Mouse (Mus musculus): ENCODE data around the gene Exo5. TPM values are rescaled to one million over a fixed set of nuclear protein-coding genes. Genes with fewer than 3 reads are reported as not detected.

Gene Exo5
- polyA plus RNA-seq, 1 experiment = 9.4 TPM

GRCm38 (mm10) chr4:120890754-120891440 is 33.9 kb downstream of the Exo5 start:
- no peaks in the 10 kb centered on the region for H3K27me3 ChIP-seq (ENCODE audit: control insufficient read depth, insufficient read depth, low read length)
- peak overlapping the region; percentile 89 for H3K27ac ChIP-seq (ENCODE audit: insufficient read depth, low read length)
- DNase-seq = peak; percentile 89 to 97
- peaks cover 85% of the 10 kb centered on the region for H3K4me1 ChIP-seq (ENCODE audit: control insufficient read depth, insufficient read depth, low read length)
- no peak overlapping the region for H3K4me3 ChIP-seq (replicated peaks; ENCODE audit: insufficient read depth, low read depth, low read length)
- 20% methylated on average over 11 of the region's 11 CpGs for WGBS
- TF ChIP-seq POLR2A (IDR thresholded peaks at IDR 0.05; ENCODE audit: borderline replicate concordance, insufficient read depth, low read length) = peak; percentile 25; the same call in 1 of the 2 replicates
- TF ChIP-seq CTCF (IDR thresholded peaks at IDR 0.05; ENCODE audit: borderline replicate concordance, insufficient read depth, low read depth, low read length) = 0 out of 2 replicates have a peak, but pooled peaks have one; percentile 19

- TF ChIP-seq POLR2A (IDR thresholded peaks at IDR 0.05; ENCODE audit: borderline replicate concordance, insufficient read depth, low read length) (no peak), CTCF (IDR thresholded peaks at IDR 0.05; ENCODE audit: borderline replicate concordance, insufficient read depth, low read depth, low read length) (no peak)
These were observed 35.9 kb downstream of the Exo5 start for GRCm38 (mm10) chr4:120888884-120889283.

GRCm38 (mm10) chr4:120887381-120888112 is 37.3 kb downstream of the Exo5 start:
- Histone ChIP-seq H3K27ac (ENCODE audit: insufficient read depth, low read length) (0 out of 2 replicates have a peak overlapping the region, but pooled peaks have one; percentile 2), H3K27me3 (ENCODE audit: control insufficient read depth, insufficient read depth, low read length) (no peaks in the 10 kb centered on the region), H3K4me1 (ENCODE audit: control insufficient read depth, insufficient read depth, low read length) (peaks cover 61% of the 10 kb centered on the region), H3K4me3 (replicated peaks; ENCODE audit: insufficient read depth, low read depth, low read length) (no peak overlapping the region)
- peak; percentile 76 to 81 for DNase-seq
- TF ChIP-seq POLR2A (IDR thresholded peaks at IDR 0.05; ENCODE audit: borderline replicate concordance, insufficient read depth, low read length) = no peak
- peak; percentile 63; the same call in 1 of the 2 replicates for TF ChIP-seq CTCF (IDR thresholded peaks at IDR 0.05; ENCODE audit: borderline replicate concordance, insufficient read depth, low read depth, low read length)
- 18% methylated on average over 8 of the region's 8 CpGs for WGBS

More at GRCm38 (mm10) chr4:120888884-120889283, 35.9 kb downstream of the Exo5 start:
- peaks cover 70% of the 10 kb centered on the region for H3K4me1 ChIP-seq (ENCODE audit: control insufficient read depth, insufficient read depth, low read length)
- 22% methylated on average over 8 of the region's 8 CpGs for WGBS
- H3K27me3 ChIP-seq (ENCODE audit: control insufficient read depth, insufficient read depth, low read length) = no peaks in the 10 kb centered on the region
- peak; percentile 45 to 47 for DNase-seq
- H3K27ac ChIP-seq (ENCODE audit: insufficient read depth, low read length) = peak overlapping the region; percentile 76
- H3K4me3 ChIP-seq (replicated peaks; ENCODE audit: insufficient read depth, low read depth, low read length) = no peak overlapping the region

- TF ChIP-seq POLR2A (IDR thresholded peaks at IDR 0.05; ENCODE audit: borderline replicate concordance, insufficient read depth, low read length) (no peak), CTCF (IDR thresholded peaks at IDR 0.05; ENCODE audit: borderline replicate concordance, insufficient read depth, low read depth, low read length) (no peak)
- DNase-seq = peak; percentile 34 to 44
- H3K27ac ChIP-seq (ENCODE audit: insufficient read depth, low read length) = 0 out of 2 replicates have a peak overlapping the region, but pooled peaks have one; percentile 2
- 31% methylated on average over 5 of the region's 5 CpGs for WGBS
- no peak overlapping the region for H3K4me3 ChIP-seq (replicated peaks; ENCODE audit: insufficient read depth, low read depth, low read length)
- H3K27me3 ChIP-seq (ENCODE audit: control insufficient read depth, insufficient read depth, low read length) = no peaks in the 10 kb centered on the region
- peaks cover 54% of the 10 kb centered on the region for H3K4me1 ChIP-seq (ENCODE audit: control insufficient read depth, insufficient read depth, low read length)
These were observed 38.0 kb downstream of the Exo5 start for GRCm38 (mm10) chr4:120886811-120887210.

GRCm38 (mm10) chr4:120886131-120886530 is 38.7 kb downstream of the Exo5 start:
- peak in 1 of 2 experiments; percentile 17 for DNase-seq
- H3K4me1 ChIP-seq (ENCODE audit: control insufficient read depth, insufficient read depth, low read length) = peaks cover 50% of the 10 kb centered on the region
- 28% methylated on average over 4 of the region's 4 CpGs for WGBS
- TF ChIP-seq POLR2A (IDR thresholded peaks at IDR 0.05; ENCODE audit: borderline replicate concordance, insufficient read depth, low read length) (no peak), CTCF (IDR thresholded peaks at IDR 0.05; ENCODE audit: borderline replicate concordance, insufficient read depth, low read depth, low read length) (no peak)
- H3K27me3 ChIP-seq (ENCODE audit: control insufficient read depth, insufficient read depth, low read length) = no peaks in the 10 kb centered on the region
- H3K27ac ChIP-seq (ENCODE audit: insufficient read depth, low read length) = no peak overlapping the region
- no peak overlapping the region for H3K4me3 ChIP-seq (replicated peaks; ENCODE audit: insufficient read depth, low read depth, low read length)

- Histone ChIP-seq H3K27ac (ENCODE audit: insufficient read depth, low read length) (no peak overlapping the region), H3K4me1 (ENCODE audit: control insufficient read depth, insufficient read depth, low read length) (peaks cover 49% of the 10 kb centered on the region), H3K4me3 (replicated peaks; ENCODE audit: insufficient read depth, low read depth, low read length) (no peak overlapping the region), H3K27me3 (ENCODE audit: control insufficient read depth, insufficient read depth, low read length) (no peaks in the 10 kb centered on the region)
- TF ChIP-seq CTCF (IDR thresholded peaks at IDR 0.05; ENCODE audit: borderline replicate concordance, insufficient read depth, low read depth, low read length) = no peak
- 46% methylated on average over 13 of the region's 13 CpGs for WGBS
- peak in 1 of 2 experiments; percentile 26 for DNase-seq
These were observed 39.4 kb downstream of the Exo5 start for GRCm38 (mm10) chr4:120885208-120886120.

- DNase-seq = peak in 1 of 2 experiments; percentile 7
- peaks cover 40% of the 10 kb centered on the region for H3K4me1 ChIP-seq (ENCODE audit: control insufficient read depth, insufficient read depth, low read length)
- no peaks in the 10 kb centered on the region for H3K27me3 ChIP-seq (ENCODE audit: control insufficient read depth, insufficient read depth, low read length)
- H3K27ac ChIP-seq (ENCODE audit: insufficient read depth, low read length) = no peak overlapping the region
- no peak for TF ChIP-seq POLR2A (IDR thresholded peaks at IDR 0.05; ENCODE audit: borderline replicate concordance, insufficient read depth, low read length)
- no peak for TF ChIP-seq CTCF (IDR thresholded peaks at IDR 0.05; ENCODE audit: borderline replicate concordance, insufficient read depth, low read depth, low read length)
- H3K4me3 ChIP-seq (replicated peaks; ENCODE audit: insufficient read depth, low read depth, low read length) = no peak overlapping the region
- 54% methylated on average over 5 of the region's 5 CpGs for WGBS
These were observed 42.7 kb downstream of the Exo5 start for GRCm38 (mm10) chr4:120882002-120882625.
